ENCODE assay signal across 26 mouse cellular contexts in the genomic region with DNA sequence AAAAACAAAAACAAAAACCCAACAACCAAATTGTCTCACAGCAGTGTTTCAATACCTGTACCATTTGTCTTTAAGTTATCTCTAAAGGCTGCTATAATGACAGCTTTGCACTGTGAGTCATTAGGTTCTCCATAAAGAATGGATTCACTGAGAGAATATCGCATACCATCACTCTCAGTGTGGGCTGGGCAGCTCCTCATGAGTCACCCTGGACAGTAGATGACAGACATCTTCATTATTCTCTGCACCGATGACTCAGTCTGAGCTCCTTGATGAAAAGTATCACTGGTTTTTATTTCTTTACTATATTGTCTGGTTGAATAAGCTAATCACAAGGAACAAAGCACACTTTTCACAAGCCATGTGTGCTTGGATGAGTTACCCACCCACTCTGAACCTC.
A peak's percentile ranks its signal among the peaks of the same experiment; 100 is the strongest.
DNase-seq lines count a peak whose midpoint lies in the region; ATAC-seq and TF ChIP-seq lines count a peak whose summit lies in the region.
"Had no signal": no experiment of that assay in that cellular context is flagged by ENCODE, and none has a peak within 500 bp of the region (broad histone marks: within the 10 kb centered on the region; RNA-seq: fewer than 3 reads in every experiment).

No protein-coding gene starts in this region.

- H3K4me1 ChIP-seq in intestine, postnatal 0 days (replicated peaks; ENCODE audit: control insufficient read depth, insufficient read depth, low read length) = no peaks in the 10 kb centered on the region
- H3K4me1 ChIP-seq: embryonic facial prominence, embryonic 15.5 days; forebrain, embryonic 10.5 days; heart, embryonic 10.5 days; hindbrain, embryonic 12.5 days had no signal

- peak; percentile 33 to 36 for DNase-seq in left cerebral cortex, adult 9 months (ENCODE audit: low spot score in 2 of 2)
- DNase-seq in left cerebral cortex, postnatal 36 days (ENCODE audit: low spot score in 2 of 2) = no peak
- DNase-seq in 3T3-L1 (ENCODE audit: low read depth, low spot score) (peak; percentile 93), MN1 (ENCODE audit: low spot score) (peak; percentile 41)
- peak; percentile 81 for DNase-seq in brain, adult 2 months (ENCODE audit: low read depth, low spot score)
- no peak for DNase-seq in gastrocnemius, adult 18-20 months (ENCODE audit: low spot score)
- DNase-seq: adrenal gland, postnatal 36 days; cerebellum, adult 11 months; cerebellum, adult 8-10 months; cerebellum, postnatal 14 days; embryo, embryonic 11 days; forebrain, postnatal 0 days; gastrocnemius, postnatal 10 days; heart, adult 18-20 months; heart, postnatal 10 days; heart, postnatal 4 days; kidney, adult 18-20 months had no signal

- no peak overlapping the region for H3K4me2 ChIP-seq in intestine, postnatal 0 days (replicated peaks; ENCODE audit: low read depth)
- H3K4me2 ChIP-seq: embryonic facial prominence, embryonic 15.5 days; hindbrain, embryonic 12.5 days had no signal

- ATAC-seq in intestine, postnatal 0 days = no peak
- ATAC-seq: activated CD4-positive, CD25-positive, alpha-beta regulatory T cell, adult 4 months; forebrain, postnatal 0 days; hindbrain, postnatal 0 days had no signal

- H3K27me3 ChIP-seq in intestine, postnatal 0 days (replicated peaks; ENCODE audit: control insufficient read depth, insufficient read depth, low read length) = no peaks in the 10 kb centered on the region
- H3K27me3 ChIP-seq: CH12.LX; embryonic facial prominence, embryonic 15.5 days; hindbrain, embryonic 12.5 days had no signal

- intact Hi-C loops in left cerebral cortex, postnatal 36 days (cut with DNase I) = no loop called here

- WGBS in intestine, postnatal 0 days = 61% methylated on average over 2 of the region's 2 CpGs

- H3K36me3 ChIP-seq in intestine, postnatal 0 days (ENCODE audit: control insufficient read depth, insufficient read depth) = no peaks in the 10 kb centered on the region
- H3K36me3 ChIP-seq: embryonic facial prominence, embryonic 15.5 days; forebrain, embryonic 10.5 days; heart, embryonic 10.5 days; hindbrain, embryonic 12.5 days had no signal

- no peak overlapping the region for H3K4me3 ChIP-seq in intestine, postnatal 0 days (ENCODE audit: low read depth, low read length)
- H3K4me3 ChIP-seq: embryonic facial prominence, embryonic 15.5 days; erythroblast, embryonic 14.5 days; forebrain, embryonic 10.5 days; heart, embryonic 10.5 days; hindbrain, embryonic 12.5 days had no signal

- no peak overlapping the region for H3K27ac ChIP-seq in intestine, postnatal 0 days (ENCODE audit: low read depth, low read length)
- H3K27ac ChIP-seq: embryonic facial prominence, embryonic 15.5 days; forebrain, embryonic 10.5 days; heart, embryonic 10.5 days; hindbrain, embryonic 12.5 days; hindbrain, postnatal 0 days had no signal

- no peak overlapping the region for H3K9ac ChIP-seq in intestine, postnatal 0 days (ENCODE audit: low read depth, low read length)
- H3K9ac ChIP-seq: embryonic facial prominence, embryonic 15.5 days; forebrain, postnatal 0 days; hindbrain, embryonic 12.5 days had no signal

- 0 out of 2 replicates have a peak, but pooled peaks cover 6% of the 10 kb centered on the region for H3K9me3 ChIP-seq in intestine, postnatal 0 days (ENCODE audit: control insufficient read depth)
- H3K9me3 ChIP-seq: embryonic facial prominence, embryonic 15.5 days; heart, embryonic 10.5 days; hindbrain, embryonic 12.5 days had no signal

- no peak for TF ChIP-seq CTCF in intestine, postnatal 0 days (IDR thresholded peaks at IDR 0.05; ENCODE audit: low read depth)

Comparison
In these comparisons a context has a peak if more than half of its experiments do, and no peak if none do; other contexts are left out.
1. DNase-seq: peak in left cerebral cortex, adult 9 months (2 of 2), 3T3-L1 (single experiment), MN1 (single experiment) and brain, adult 2 months (single experiment); none in left cerebral cortex, postnatal 36 days (0 of 2) and gastrocnemius, adult 18-20 months (single experiment).